Mouse (Mus musculus) hindbrain, embryonic 13.5 days (tissue): Measurements from ENCODE around the gene Nlrp10. TPM values are rescaled to one million over a fixed set of nuclear protein-coding genes. Genes with fewer than 3 reads are reported as not detected.

ENCODE experiments used
- ATAC-seq: fragments of 200-750 bp; cut with Nextera tagmentation; 2 replicates; pipeline ENCODE4 v1.8.0; 2017; ENCODE audit warnings: moderate TSS enrichment; ENCODE audit not compliant: low FRiP score
- H3K27ac ChIP-seq: fragments of 300-500 bp; sonication (generic); 2 replicates; pipeline ENCODE4 v1.5.1; 2015; ENCODE audit warnings: inconsistent platforms, mild to moderate bottlenecking, moderate library complexity
- H3K27me3 ChIP-seq: fragments of 300-500 bp; sonication (generic); 2 replicates; pipeline ENCODE4 v1.6.1; 2015; ENCODE audit warnings: mild to moderate bottlenecking, inconsistent platforms
- H3K36me3 ChIP-seq: fragments of 300-500 bp; sonication (generic); 2 replicates; pipeline ENCODE4 v1.6.1; 2015; ENCODE audit warnings: mild to moderate bottlenecking, inconsistent platforms
- H3K4me1 ChIP-seq: fragments of 300-500 bp; sonication (generic); replicated peaks from 2 replicates; pipeline ENCODE4 v1.6.1; 2015; ENCODE audit warnings: inconsistent platforms
- H3K4me2 ChIP-seq: fragments of 300-500 bp; sonication (generic); 2 replicates; pipeline ENCODE4 v1.6.1; 2015; ENCODE audit warnings: inconsistent platforms, mild to moderate bottlenecking, moderate library complexity
- H3K4me3 ChIP-seq: fragments of 300-500 bp; sonication (generic); 2 replicates; pipeline ENCODE4 v1.5.1; 2015; ENCODE audit warnings: mild to moderate bottlenecking, inconsistent platforms
- H3K9ac ChIP-seq: fragments of 300-500 bp; sonication (generic); 2 replicates; pipeline ENCODE4 v1.6.1; 2015; ENCODE audit warnings: mild to moderate bottlenecking, inconsistent platforms
- H3K9me3 ChIP-seq: fragments of 300-500 bp; sonication (generic); 2 replicates; pipeline ENCODE4 v1.6.1; 2016; ENCODE audit warnings: inconsistent platforms
- WGBS: fragments of 180-500 bp; shearing (Covaris S2); methylation state at CpG from one replicate; pipeline ENCODE4 v1.1.7; 2015; 5-methylcytosine and 5-hydroxymethylcytosine counted together
- polyA plus RNA-seq: library from polyadenylated mRNA; unstranded; fragments of >200 nt; fragmentation: Nextera tagmentation; extraction: Ambion mirVana; gene quantifications from 2 replicates; pipeline ENCODE4 v1.2.1, GENCODE M21; 2015

Nlrp10 gene
- polyA plus RNA-seq, 1 experiment from 2014 or later: 0.04 TPM

DNA sequence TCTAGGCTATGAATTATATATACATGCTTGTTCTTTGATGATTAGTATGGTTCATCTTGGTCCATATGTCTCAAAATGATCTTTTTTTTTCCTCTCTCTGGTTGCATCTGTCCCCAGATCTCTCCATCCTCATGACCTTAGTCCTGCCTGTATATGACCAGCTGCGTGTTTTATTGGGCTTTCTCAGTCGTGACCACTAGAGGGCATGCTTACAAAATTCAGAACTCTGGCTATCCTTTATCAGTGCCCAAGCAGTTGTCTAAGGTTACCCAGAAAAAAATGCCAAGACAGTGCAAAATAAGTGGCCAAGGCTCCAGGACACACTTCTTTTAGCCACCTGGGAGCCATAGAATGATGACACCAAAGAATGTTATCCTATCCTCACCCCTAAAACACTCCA lies 14.0 kb upstream of the Nlrp10 start:
- Histone ChIP-seq H3K4me3 (no peak overlapping the region), H3K4me2 (no peak overlapping the region), H3K9me3 (no peaks in the 10 kb centered on the region), H3K27ac (no peak overlapping the region), H3K36me3 (peaks cover 63% of the 10 kb centered on the region), H3K4me1 (no peaks in the 10 kb centered on the region), H3K9ac (no peak overlapping the region), H3K27me3 (0 out of 2 replicates have a peak, but pooled peaks cover 3% of the 10 kb centered on the region)
- ATAC-seq: peak; percentile 74
- WGBS: 5% methylated on average over 2 of the region's 2 CpGs

DNA sequence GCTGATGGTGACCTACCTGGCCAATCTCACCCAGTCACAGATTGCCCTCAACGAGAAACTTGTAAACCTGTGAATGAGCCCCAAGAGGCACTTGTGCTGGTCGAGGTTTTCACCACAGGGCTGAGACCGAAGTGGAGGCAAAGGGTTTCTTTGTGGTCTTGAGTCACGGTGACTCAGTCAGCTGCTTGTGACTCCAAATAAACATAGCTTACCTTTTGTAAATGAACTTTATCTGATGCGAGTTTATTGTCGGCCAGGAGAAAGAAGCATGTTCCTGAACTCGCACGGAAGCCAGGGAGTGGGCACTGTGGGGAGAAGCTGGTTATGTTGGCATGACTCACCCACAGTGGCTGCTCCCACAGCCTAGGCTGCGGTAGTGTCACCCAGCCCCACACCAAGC lies 11.5 kb upstream of the Nlrp10 start:
- 94% methylated on average over 9 of the region's 9 CpGs for WGBS
- peaks cover 85% of the 10 kb centered on the region for H3K36me3 ChIP-seq

DNA sequence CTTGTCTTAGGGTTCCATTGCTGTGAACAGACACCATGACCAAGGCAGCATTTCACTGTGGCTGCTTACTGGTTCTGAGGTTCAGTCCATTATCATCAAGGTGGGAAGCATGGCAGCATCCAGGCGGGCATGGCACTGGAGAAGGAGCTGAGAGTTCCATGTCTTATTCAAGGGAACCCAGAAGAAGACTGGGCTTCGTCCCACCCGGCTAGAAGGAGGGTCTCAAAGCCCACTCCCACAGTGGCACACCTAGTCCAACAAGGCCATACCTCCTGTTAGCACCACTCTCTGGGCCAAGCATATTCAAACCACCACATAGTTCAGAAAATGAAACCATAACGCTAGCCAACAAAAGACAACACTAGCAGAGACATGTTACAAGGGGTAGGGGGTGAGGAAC lies 6.6 kb upstream of the Nlrp10 start:
- no peak overlapping the region for H3K4me2 ChIP-seq

More for the DNA sequence above, 11.5 kb upstream of the Nlrp10 start:
- Histone ChIP-seq H3K27me3 (no peaks in the 10 kb centered on the region), H3K4me1 (peaks cover 4% of the 10 kb centered on the region), H3K9me3 (no peaks in the 10 kb centered on the region), H3K4me2 (no peak overlapping the region), H3K9ac (no peak overlapping the region), H3K4me3 (no peak overlapping the region), H3K27ac (no peak overlapping the region)
- ATAC-seq: no peak

DNA sequence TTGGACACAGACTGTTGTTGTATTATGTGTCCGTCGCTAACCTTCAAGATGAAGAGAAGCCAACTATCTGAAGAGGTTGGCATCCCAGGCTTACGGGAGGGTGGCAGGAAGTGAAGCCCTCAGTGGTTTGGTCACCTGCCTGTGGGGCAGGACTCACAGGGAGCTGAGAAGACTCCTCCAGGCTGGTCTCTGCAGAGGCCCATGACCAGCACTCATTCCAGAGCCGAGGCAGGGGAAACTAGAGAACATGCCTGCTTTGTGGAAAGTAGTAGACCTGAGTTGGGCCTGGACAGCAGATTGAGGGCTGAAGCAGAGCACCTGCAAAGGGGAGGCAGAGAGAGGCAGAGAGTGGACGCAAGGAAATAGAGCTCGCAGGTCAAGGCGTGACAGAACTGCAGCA lies 5.4 kb upstream of the Nlrp10 start:
- Histone ChIP-seq H3K36me3 (peaks cover 37% of the 10 kb centered on the region), H3K4me1 (peaks cover 22% of the 10 kb centered on the region), H3K27me3 (0 out of 2 replicates have a peak, but pooled peaks cover 10% of the 10 kb centered on the region), H3K4me2 (peak overlapping the region; percentile 94), H3K9ac (peak overlapping the region; percentile 94), H3K4me3 (peak overlapping the region; percentile 94), H3K27ac (no peak overlapping the region), H3K9me3 (no peaks in the 10 kb centered on the region)
- no peak for ATAC-seq
- WGBS: 91% methylated on average over 7 of the region's 7 CpGs

More for the DNA sequence above, 6.6 kb upstream of the Nlrp10 start:
- H3K27me3 ChIP-seq: 0 out of 2 replicates have a peak, but pooled peaks cover 5% of the 10 kb centered on the region
- no peak overlapping the region for H3K27ac ChIP-seq
- no peak for ATAC-seq
- peaks cover 49% of the 10 kb centered on the region for H3K36me3 ChIP-seq
- peaks cover 22% of the 10 kb centered on the region for H3K4me1 ChIP-seq
- no peak overlapping the region for H3K9ac ChIP-seq
- H3K4me3 ChIP-seq: no peak overlapping the region
- H3K9me3 ChIP-seq: no peaks in the 10 kb centered on the region
- WGBS: 98% methylated on average over 4 of the region's 4 CpGs

DNA sequence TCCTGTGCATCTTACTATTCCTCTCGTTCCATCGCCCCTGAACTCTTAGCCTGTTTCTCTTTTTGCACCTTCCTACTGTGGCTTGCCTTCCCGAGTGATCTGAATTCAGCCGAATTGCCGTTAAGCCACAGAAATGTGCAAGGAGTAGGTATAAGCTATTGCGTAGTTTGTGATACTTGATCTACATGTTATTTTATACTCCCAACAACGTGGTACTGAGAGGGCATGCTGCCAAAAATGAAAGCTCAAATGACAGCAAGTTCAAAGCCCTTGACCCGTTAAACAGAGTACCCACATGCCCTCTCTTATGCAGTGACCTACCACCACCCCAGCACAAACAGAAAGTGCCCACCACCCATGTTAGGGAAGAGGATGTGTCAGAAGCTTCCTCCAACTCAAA lies 4.9 kb upstream of the Nlrp10 start:
- Histone ChIP-seq H3K4me3 (peak overlapping the region; percentile 94), H3K4me2 (peak overlapping the region; percentile 94), H3K36me3 (peaks cover 32% of the 10 kb centered on the region), H3K9me3 (no peaks in the 10 kb centered on the region), H3K27ac (peak overlapping the region; percentile 88; the same call in 1 of the 2 replicates), H3K4me1 (peaks cover 22% of the 10 kb centered on the region), H3K9ac (peak overlapping the region; percentile 94), H3K27me3 (0 out of 2 replicates have a peak, but pooled peaks cover 10% of the 10 kb centered on the region)
- WGBS: 8% methylated on average over 8 of the region's 8 CpGs
- 0 out of 2 replicates have a peak, but pooled peaks have one; percentile 11 for ATAC-seq

DNA sequence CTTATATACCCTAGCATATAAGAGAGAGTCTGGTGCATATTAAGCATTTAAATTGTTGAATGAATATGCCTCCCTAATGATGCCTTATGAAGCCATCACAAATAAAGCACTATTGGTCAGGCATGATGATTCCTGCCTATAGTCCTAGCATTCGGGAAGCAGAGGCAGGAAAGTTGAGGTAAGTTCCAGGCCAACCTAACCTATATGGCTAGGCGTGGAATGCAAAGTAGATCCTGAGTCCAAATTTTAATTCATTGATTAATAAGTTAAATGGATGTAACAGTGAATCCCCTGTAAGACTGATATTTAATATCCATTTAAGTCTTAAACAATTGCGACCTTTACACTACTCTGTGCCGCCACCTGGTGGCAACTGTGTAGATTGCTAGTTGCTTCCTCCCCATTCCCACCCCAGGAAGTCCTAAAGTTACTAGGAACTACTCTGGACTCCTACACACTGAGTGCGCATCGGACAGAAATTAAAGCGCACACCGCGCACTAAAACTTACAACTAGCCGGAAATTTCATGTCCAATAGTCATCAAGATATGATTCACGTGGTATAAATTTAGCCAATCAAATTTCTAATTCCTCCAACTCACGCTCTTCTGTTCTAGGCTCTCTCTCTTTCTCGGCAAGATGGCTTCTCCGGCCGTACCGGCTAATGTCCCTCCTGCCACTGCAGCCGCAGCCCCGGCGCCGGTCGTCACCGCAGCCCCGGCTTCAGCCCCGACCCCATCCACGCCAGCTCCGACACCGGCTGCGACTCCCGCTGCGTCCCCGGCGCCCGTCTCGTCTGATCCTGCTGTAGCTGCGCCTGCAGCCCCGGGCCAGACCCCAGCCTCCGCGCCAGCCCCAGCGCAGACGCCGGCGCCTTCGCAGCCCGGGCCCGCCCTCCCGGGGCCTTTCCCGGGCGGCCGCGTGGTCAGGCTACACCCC lies 4.1 kb upstream of the Nlrp10 start, which contains the start of gene Eif3f:
Gene Eif3f, plus strand, starts transcription at position 624 of the 938 bp plus-strand sequence.
- ATAC-seq: peak; percentile 97
- peaks cover 24% of the 10 kb centered on the region for H3K36me3 ChIP-seq
- H3K4me2 ChIP-seq: peak within 1 kb of the TSS; percentile 94
- H3K9ac ChIP-seq: peak within 1 kb of the TSS; percentile 94
- peak within 1 kb of the TSS; percentile 94 for H3K4me3 ChIP-seq
- H3K27ac ChIP-seq: peak within 1 kb of the TSS; percentile 88
- peaks cover 22% of the 10 kb centered on the region for H3K4me1 ChIP-seq
- H3K27me3 ChIP-seq: 0 out of 2 replicates have a peak, but pooled peaks cover 10% of the 10 kb centered on the region
- H3K9me3 ChIP-seq: no peaks in the 10 kb centered on the region
- 2% methylated on average over 50 of the region's 50 CpGs for WGBS

DNA sequence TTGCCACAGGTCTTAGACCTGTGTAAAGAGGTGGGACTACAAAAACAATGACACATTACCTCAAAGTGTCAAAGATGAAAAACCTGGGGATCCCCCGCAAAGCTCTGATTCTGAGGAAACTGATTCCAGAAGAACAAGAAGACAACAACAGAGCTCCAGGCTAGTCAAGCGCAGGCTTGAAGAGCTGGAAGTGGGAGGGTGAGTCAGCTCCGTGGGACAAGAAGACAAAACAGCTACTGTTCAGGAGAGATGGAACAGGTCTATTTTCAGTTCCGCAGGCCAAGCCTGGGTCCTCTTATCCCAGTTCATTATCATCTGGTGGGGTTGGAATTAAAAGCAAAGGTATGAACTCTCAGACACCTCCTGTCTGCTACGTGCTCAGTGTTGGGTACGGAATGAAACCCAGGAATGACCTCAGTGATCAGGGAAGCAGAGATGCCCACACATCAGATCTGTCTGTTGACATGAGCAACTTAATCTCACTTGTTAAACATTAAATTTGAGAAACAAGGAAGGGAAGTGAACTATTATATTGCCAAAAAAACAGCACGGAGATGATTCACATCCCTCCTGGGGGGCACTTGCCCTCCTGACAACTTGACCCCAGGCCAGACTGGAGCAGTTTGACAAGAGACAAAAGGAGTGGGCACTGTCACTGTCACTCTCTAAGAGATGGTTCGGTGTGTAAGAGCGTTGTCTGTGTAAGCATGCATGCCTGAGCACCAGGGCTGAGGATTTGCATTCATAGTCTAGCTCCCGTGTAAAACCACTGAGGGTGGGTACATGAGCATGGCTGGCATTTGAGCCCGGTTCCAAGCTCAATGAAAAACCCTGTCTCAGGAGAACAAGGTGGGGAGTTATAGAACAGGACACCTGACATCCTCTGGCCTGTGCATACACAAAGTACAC lies 1.4 kb downstream of the Nlrp10 start:
- WGBS: 82% methylated on average over 11 of the region's 11 CpGs
- H3K9me3 ChIP-seq: no peaks in the 10 kb centered on the region
- no peaks in the 10 kb centered on the region for H3K36me3 ChIP-seq
- no peak overlapping the region for H3K4me2 ChIP-seq
- H3K27ac ChIP-seq: no peak overlapping the region
- H3K4me3 ChIP-seq: no peak overlapping the region
- ATAC-seq: no peak
- no peak overlapping the region for H3K9ac ChIP-seq
- 0 out of 2 replicates have a peak, but pooled peaks cover 14% of the 10 kb centered on the region for H3K27me3 ChIP-seq
- no peaks in the 10 kb centered on the region for H3K4me1 ChIP-seq

DNA sequence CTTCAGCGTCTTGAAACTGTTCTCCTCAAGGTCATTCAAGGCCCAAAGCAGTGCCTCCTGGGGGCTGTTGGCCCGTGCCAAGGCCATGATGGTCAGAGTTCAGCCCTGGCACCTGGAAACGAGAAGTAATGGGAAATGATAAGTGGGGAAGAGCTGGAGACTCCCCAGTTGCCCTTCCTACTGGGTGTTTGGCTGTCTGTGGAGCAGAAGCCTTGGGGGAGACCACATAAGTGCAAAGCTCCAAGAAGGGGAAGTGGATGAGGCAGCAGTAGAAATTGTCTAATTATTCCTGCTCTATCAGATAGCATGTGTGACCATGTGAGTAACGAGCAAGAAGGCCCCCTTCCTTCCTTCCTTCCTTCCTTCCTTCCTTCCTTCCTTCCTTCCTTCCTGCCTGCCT lies 2.9 kb downstream of the Nlrp10 start:
- Histone ChIP-seq H3K9me3 (no peaks in the 10 kb centered on the region), H3K4me2 (no peak overlapping the region), H3K4me3 (no peak overlapping the region), H3K27me3 (0 out of 2 replicates have a peak, but pooled peaks cover 10% of the 10 kb centered on the region), H3K4me1 (no peaks in the 10 kb centered on the region), H3K36me3 (no peaks in the 10 kb centered on the region), H3K9ac (no peak overlapping the region), H3K27ac (no peak overlapping the region)
- WGBS: 77% methylated on average over 4 of the region's 4 CpGs
- ATAC-seq: no peak

DNA sequence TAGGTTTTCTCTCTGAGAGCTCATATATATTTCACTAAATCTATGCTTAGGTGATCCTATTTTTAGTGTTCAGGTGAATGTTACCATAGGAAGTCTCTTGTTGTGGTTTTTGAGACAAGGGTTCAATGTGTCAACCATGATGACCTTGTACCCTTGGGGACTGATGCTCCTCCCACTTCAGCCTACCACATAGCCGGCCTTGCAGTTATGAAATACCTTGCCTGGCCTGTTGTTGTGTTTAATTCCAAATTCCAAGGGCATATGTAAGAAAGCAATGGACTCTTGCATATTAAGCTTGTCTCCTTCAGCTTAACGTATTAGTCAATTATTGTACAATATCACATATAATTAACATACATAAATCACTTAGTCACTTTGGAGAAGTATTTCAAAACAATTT lies 26.0 kb downstream of the Nlrp10 start:
- no peaks in the 10 kb centered on the region for H3K9me3 ChIP-seq
- no peak for ATAC-seq
- H3K36me3 ChIP-seq: no peaks in the 10 kb centered on the region
- no peak overlapping the region for H3K4me3 ChIP-seq
- H3K4me1 ChIP-seq: no peaks in the 10 kb centered on the region
- no peaks in the 10 kb centered on the region for H3K27me3 ChIP-seq
- no peak overlapping the region for H3K27ac ChIP-seq
- H3K9ac ChIP-seq: no peak overlapping the region
- 87% methylated on average over 2 of the region's 2 CpGs for WGBS
- no peak overlapping the region for H3K4me2 ChIP-seq

DNA sequence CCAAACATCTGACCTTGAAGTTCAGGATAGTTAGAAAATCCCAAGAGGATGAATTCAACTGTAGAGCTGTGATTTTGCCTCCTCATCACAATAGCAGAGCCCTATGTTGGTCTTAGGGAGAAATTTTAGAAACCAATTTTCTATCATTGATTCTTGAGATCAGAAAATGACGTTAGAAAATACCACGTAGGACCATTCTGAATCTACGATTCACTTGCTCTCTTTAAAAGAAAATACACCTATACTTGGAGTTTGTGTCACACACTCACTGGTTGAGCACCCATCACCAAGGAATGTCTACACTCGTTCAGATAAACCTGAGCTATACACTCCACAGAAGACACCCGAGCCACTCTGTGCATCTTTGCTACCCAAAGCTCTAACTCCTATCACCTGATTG lies 35.7 kb downstream of the Nlrp10 start, which contains the start of gene Olfr519:
Gene Olfr519, minus strand, starts transcription at position 101 of the 400 bp plus-strand sequence.
- no peak for ATAC-seq
- H3K27ac ChIP-seq: no peak within 1 kb of the TSS
- no peak within 1 kb of the TSS for H3K9ac ChIP-seq
- no peak within 1 kb of the TSS for H3K4me2 ChIP-seq
- H3K27me3 ChIP-seq: no peaks in the 10 kb centered on the region
- no peaks in the 10 kb centered on the region for H3K4me1 ChIP-seq
- 92% methylated on average over 5 of the region's 5 CpGs for WGBS
- no peak within 1 kb of the TSS for H3K4me3 ChIP-seq
- no peaks in the 10 kb centered on the region for H3K36me3 ChIP-seq
- no peaks in the 10 kb centered on the region for H3K9me3 ChIP-seq

DNA sequence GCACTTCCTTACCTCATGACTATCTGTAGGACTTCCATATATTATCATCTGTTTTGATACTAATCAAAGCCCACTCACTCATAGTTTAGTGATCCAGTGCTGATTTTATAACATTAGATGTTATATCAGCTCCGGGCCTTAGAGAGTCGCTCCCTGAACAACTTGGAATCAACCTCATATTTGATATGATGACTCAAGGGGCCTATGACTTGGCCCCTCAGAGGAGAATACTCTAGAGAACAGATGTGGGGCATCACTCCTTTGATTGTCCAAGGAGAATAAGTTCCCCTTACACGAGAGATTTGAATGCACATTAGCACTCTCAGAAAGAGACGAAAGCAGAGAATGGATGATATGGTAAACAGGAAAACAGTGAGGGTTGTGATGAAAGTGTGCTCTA lies 45.1 kb downstream of the Nlrp10 start, which contains the start of gene Olfr518:
Gene Olfr518, minus strand, starts transcription at position 101 of the 400 bp plus-strand sequence.
- Histone ChIP-seq H3K36me3 (no peaks in the 10 kb centered on the region), H3K4me2 (no peak within 1 kb of the TSS), H3K4me3 (no peak within 1 kb of the TSS), H3K4me1 (no peaks in the 10 kb centered on the region), H3K27ac (no peak within 1 kb of the TSS), H3K9ac (no peak within 1 kb of the TSS), H3K9me3 (no peaks in the 10 kb centered on the region), H3K27me3 (no peaks in the 10 kb centered on the region)
- WGBS: 80% methylated on average over 4 of the region's 4 CpGs
- ATAC-seq: no peak

DNA sequence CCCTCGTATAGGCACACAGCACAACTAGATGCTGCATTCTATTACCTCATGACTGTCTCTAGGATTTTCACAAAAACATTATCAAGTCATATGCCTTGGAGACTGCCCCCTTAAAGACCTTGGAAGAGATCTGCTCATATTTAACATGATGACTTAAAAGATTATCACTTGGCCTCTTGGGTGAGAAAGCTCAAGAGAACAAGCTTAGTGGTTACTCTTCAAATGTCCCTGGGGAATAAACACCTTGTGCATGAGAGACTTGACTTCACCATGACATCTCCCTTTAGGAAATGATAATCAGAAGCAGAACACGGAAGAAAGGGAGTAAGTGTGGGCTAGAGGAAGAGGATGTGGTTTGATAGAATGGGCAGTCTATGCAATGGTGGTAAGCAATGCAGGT lies 57.7 kb downstream of the Nlrp10 start, which contains the start of gene Olfr517:
Gene Olfr517, minus strand, starts transcription at position 101 of the 400 bp plus-strand sequence.
- Histone ChIP-seq H3K9ac (no peak within 1 kb of the TSS), H3K27ac (no peak within 1 kb of the TSS), H3K27me3 (no peaks in the 10 kb centered on the region), H3K9me3 (no peaks in the 10 kb centered on the region), H3K4me1 (no peaks in the 10 kb centered on the region), H3K36me3 (no peaks in the 10 kb centered on the region), H3K4me3 (no peak within 1 kb of the TSS), H3K4me2 (no peak within 1 kb of the TSS)
- WGBS: 69% methylated on average over 2 of the region's 2 CpGs
- no peak for ATAC-seq
